Mouse (Mus musculus) heart, postnatal 4 days (tissue): ENCODE measurements around the gene Mpo. TPM values are rescaled to one million over a fixed set of nuclear protein-coding genes. Genes with fewer than 3 reads are reported as not detected.

ENCODE experiments used
- DNase-seq: peaks from one replicate; pipeline ENCODE4 v3.0.0; 2021
- total RNA-seq, 2 experiments: library from RNA; stranded (reverse); gene quantifications; 2 replicates each; pipeline ENCODE4 v1.2.3; 2021

The Mpo gene
- total RNA-seq, 2 experiments from 2014 or later: 0.14 to 0.33 TPM

GRCm38 (mm10) chr11:87758161-87758911 lies 35.0 kb upstream of the Mpo start:
- no peak for DNase-seq

GRCm38 (mm10) chr11:87758957-87759608 lies 34.3 kb upstream of the Mpo start:
- DNase-seq: no peak

- DNase-seq: no peak
These were observed 33.8 kb upstream of the Mpo start for GRCm38 (mm10) chr11:87759609-87760005.

- DNase-seq: no peak
These were observed 32.9 kb upstream of the Mpo start, which contains the start of gene Tspoap1 for GRCm38 (mm10) chr11:87760301-87761081. Tspoap1 (plus strand) TSS chr11:87760541.

GRCm38 (mm10) chr11:87761181-87761721 lies 32.1 kb upstream of the Mpo start:
- DNase-seq: no peak

- no peak for DNase-seq
These were observed 31.3 kb upstream of the Mpo start for GRCm38 (mm10) chr11:87761806-87762701.

- DNase-seq: no peak
These were observed 30.5 kb upstream of the Mpo start for GRCm38 (mm10) chr11:87762702-87763385.

- no peak for DNase-seq
These were observed 29.8 kb upstream of the Mpo start for GRCm38 (mm10) chr11:87763511-87763987.

- DNase-seq: no peak
These were observed 29.1 kb upstream of the Mpo start for GRCm38 (mm10) chr11:87763988-87764876.

- DNase-seq: no peak
These were observed 24.6 kb upstream of the Mpo start for GRCm38 (mm10) chr11:87768745-87769144.

- DNase-seq: peak; percentile 76
These were observed 22.4 kb upstream of the Mpo start for GRCm38 (mm10) chr11:87770989-87771388.

GRCm38 (mm10) chr11:87772354-87772753 lies 21.0 kb upstream of the Mpo start:
- DNase-seq: no peak

GRCm38 (mm10) chr11:87778100-87778765 lies 15.1 kb upstream of the Mpo start:
- peak; percentile 56 for DNase-seq

- DNase-seq: no peak
These were observed 14.5 kb upstream of the Mpo start for GRCm38 (mm10) chr11:87778915-87779314.

GRCm38 (mm10) chr11:87779392-87779791 lies 14.0 kb upstream of the Mpo start:
- no peak for DNase-seq

GRCm38 (mm10) chr11:87780130-87780529 lies 13.3 kb upstream of the Mpo start:
- no peak for DNase-seq

GRCm38 (mm10) chr11:87790088-87790487 lies 3.3 kb upstream of the Mpo start:
- no peak for DNase-seq

GRCm38 (mm10) chr11:87801711-87802275 lies 8.4 kb downstream of the Mpo start:
- DNase-seq: no peak

- peak; percentile 33 for DNase-seq
These were observed 9.2 kb downstream of the Mpo start for GRCm38 (mm10) chr11:87802621-87803020.
